In the genomic region with DNA sequence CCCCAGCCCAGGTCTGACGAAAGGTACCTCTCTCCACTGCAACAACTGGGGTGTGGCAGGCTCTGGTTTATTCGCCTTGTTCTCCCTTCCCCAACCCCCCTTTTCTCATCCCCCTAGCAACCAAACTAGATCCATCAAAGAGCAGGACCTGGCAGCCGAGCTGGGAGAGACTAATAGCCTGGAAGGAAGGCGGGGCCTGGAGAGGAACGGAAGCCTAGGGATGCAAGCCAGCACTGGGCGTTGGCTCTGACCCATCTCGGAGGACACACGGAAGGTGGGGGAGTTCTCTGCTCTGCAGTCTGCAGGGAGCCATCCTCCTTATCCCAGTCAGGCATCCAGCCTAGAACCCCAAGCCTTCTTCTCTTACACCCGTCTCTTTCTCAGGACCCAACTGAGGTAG, we compare ENCODE assay signal across 16 mouse cellular contexts. TPM values are rescaled to one million over a fixed set of nuclear protein-coding genes. Genes with fewer than 3 reads are reported as not detected.
DNase-seq lines count a peak whose midpoint lies in the region; ATAC-seq and TF ChIP-seq lines count a peak whose summit lies in the region.
"Had no signal": no experiment of that assay in that cellular context is flagged by ENCODE, and none has a peak within 500 bp of the region (broad histone marks: within the 10 kb centered on the region; RNA-seq: fewer than 3 reads in every experiment).

No protein-coding gene starts in this region.

- 0 out of 2 replicates have a peak overlapping the region, but pooled peaks have one; percentile 32 for H3K9ac ChIP-seq in embryonic facial prominence, embryonic 13.5 days
- no peak overlapping the region for H3K9ac ChIP-seq in liver, postnatal 0 days (replicated peaks)
- H3K9ac ChIP-seq in intestine, embryonic 16.5 days (ENCODE audit: low read depth, low read length), result no peak overlapping the region
- H3K9ac ChIP-seq: heart, embryonic 15.5 days; liver, embryonic 12.5 days had no signal

- H3K27me3 ChIP-seq in embryonic facial prominence, embryonic 13.5 days, result peaks cover 70% of the 10 kb centered on the region
- peaks cover 83% of the 10 kb centered on the region for H3K27me3 ChIP-seq in embryonic facial prominence, embryonic 10.5 days (replicated peaks; ENCODE audit: low read depth, poor library complexity, severe bottlenecking)
- H3K27me3 ChIP-seq in liver, postnatal 0 days (ENCODE audit: insufficient read depth, low read length), result peaks cover 58% of the 10 kb centered on the region
- H3K27me3 ChIP-seq in intestine, embryonic 16.5 days (replicated peaks; ENCODE audit: control insufficient read depth, insufficient read depth, low read length), result peaks cover 58% of the 10 kb centered on the region

- DNase-seq in embryonic facial prominence, embryonic 10.5 days (ENCODE audit: low spot score), result no peak
- peak; percentile 15 for DNase-seq in liver, postnatal 0 days
- no peak for DNase-seq in liver
- DNase-seq in NIH3T3 (ENCODE audit: low read depth), result peak; percentile 66
- no peak for DNase-seq in frontal cortex, postnatal 14 days (ENCODE audit: low spot score in 2 of 2)
- DNase-seq in ovary, postnatal 36 days (ENCODE audit: low spot score), result no peak
- DNase-seq: adrenal gland, adult 2 months; cerebellum, adult 11 months; gastrocnemius, postnatal 25 days; kidney, adult 2 months had no signal

- peaks cover 32% of the 10 kb centered on the region for H3K4me1 ChIP-seq in embryonic facial prominence, embryonic 13.5 days
- H3K4me1 ChIP-seq in embryonic facial prominence, embryonic 10.5 days, result peaks cover 42% of the 10 kb centered on the region
- peaks cover 9% of the 10 kb centered on the region for H3K4me1 ChIP-seq in liver, postnatal 0 days (ENCODE audit: insufficient read depth)
- H3K4me1 ChIP-seq in intestine, embryonic 16.5 days (ENCODE audit: control insufficient read depth, insufficient read depth, low read length), result peaks cover 17% of the 10 kb centered on the region

- no peaks in the 10 kb centered on the region for H3K36me3 ChIP-seq in embryonic facial prominence, embryonic 13.5 days
- no peaks in the 10 kb centered on the region for H3K36me3 ChIP-seq in embryonic facial prominence, embryonic 10.5 days (replicated peaks)
- no peaks in the 10 kb centered on the region for H3K36me3 ChIP-seq in liver, postnatal 0 days (replicated peaks; ENCODE audit: insufficient read depth, low read length)
- no peaks in the 10 kb centered on the region for H3K36me3 ChIP-seq in intestine, embryonic 16.5 days (ENCODE audit: control insufficient read depth, insufficient read depth, low read length)
- H3K36me3 ChIP-seq: heart, embryonic 15.5 days; liver, embryonic 12.5 days; midbrain, embryonic 10.5 days had no signal

- no peaks in the 10 kb centered on the region for H3K9me3 ChIP-seq in embryonic facial prominence, embryonic 13.5 days
- no peaks in the 10 kb centered on the region for H3K9me3 ChIP-seq in embryonic facial prominence, embryonic 10.5 days
- no peaks in the 10 kb centered on the region for H3K9me3 ChIP-seq in liver, postnatal 0 days (ENCODE audit: low read length)
- no peaks in the 10 kb centered on the region for H3K9me3 ChIP-seq in intestine, embryonic 16.5 days (ENCODE audit: control insufficient read depth, low read length)
- H3K9me3 ChIP-seq: heart, embryonic 15.5 days; liver, embryonic 12.5 days; midbrain, embryonic 10.5 days had no signal

- no peak overlapping the region for H3K4me3 ChIP-seq in embryonic facial prominence, embryonic 13.5 days
- no peak overlapping the region for H3K4me3 ChIP-seq in embryonic facial prominence, embryonic 10.5 days
- H3K4me3 ChIP-seq in liver, postnatal 0 days (ENCODE audit: low read depth, low read length), result no peak overlapping the region
- no peak overlapping the region for H3K4me3 ChIP-seq in intestine, embryonic 16.5 days (ENCODE audit: low read length)
- H3K4me3 ChIP-seq: heart, embryonic 15.5 days; liver, embryonic 12.5 days; midbrain, embryonic 10.5 days had no signal

- H3K27ac ChIP-seq in embryonic facial prominence, embryonic 13.5 days, result no peak overlapping the region
- H3K27ac ChIP-seq in embryonic facial prominence, embryonic 10.5 days (replicated peaks), result no peak overlapping the region
- no peak overlapping the region for H3K27ac ChIP-seq in liver, postnatal 0 days (ENCODE audit: low read depth)
- no peak overlapping the region for H3K27ac ChIP-seq in intestine, embryonic 16.5 days (ENCODE audit: low read length)
- H3K27ac ChIP-seq: heart, embryonic 15.5 days; liver, embryonic 12.5 days; midbrain, embryonic 10.5 days had no signal

- TF ChIP-seq EP300 in liver, postnatal 0 days (IDR thresholded peaks at IDR 0.05; ENCODE audit: low read depth), result no peak

- TF ChIP-seq CTCF in liver, postnatal 0 days (IDR thresholded peaks at IDR 0.05; ENCODE audit: low read depth), result no peak

- 9% methylated on average over 9 of the region's 9 CpGs for WGBS in embryonic facial prominence, embryonic 13.5 days
- WGBS in embryonic facial prominence, embryonic 10.5 days, result 10% methylated on average over 9 of the region's 9 CpGs
- WGBS in liver, postnatal 0 days (ENCODE audit: insufficient replicate concordance), result 36% methylated on average over 9 of the region's 9 CpGs
- WGBS in intestine, embryonic 16.5 days, result 11% methylated on average over 9 of the region's 9 CpGs

- H3K4me2 ChIP-seq in embryonic facial prominence, embryonic 13.5 days, result no peak overlapping the region
- H3K4me2 ChIP-seq in liver, postnatal 0 days (ENCODE audit: low read depth, low read length), result no peak overlapping the region
- H3K4me2 ChIP-seq in intestine, embryonic 16.5 days (ENCODE audit: low read depth, low read length), result no peak overlapping the region
- H3K4me2 ChIP-seq: heart, embryonic 15.5 days; liver, embryonic 12.5 days had no signal

- ATAC-seq in embryonic facial prominence, embryonic 13.5 days (ENCODE audit: insufficient number of reproducible peaks, insufficient read depth, low FRiP score, low TSS enrichment, low read depth), result no peak
- ATAC-seq in liver, postnatal 0 days, result no peak
- ATAC-seq in intestine, embryonic 16.5 days, result 0 out of 2 replicates have a peak, but pooled peaks have one; percentile 44
- ATAC-seq: liver, embryonic 12.5 days had no signal

RNA-seq across cellular contexts. Expression of gene Prph, which starts 1.6 kb away (rescaled TPM):
- polyA plus RNA-seq in embryonic facial prominence, embryonic 13.5 days (2015; fragmentation: Nextera tagmentation; extraction: Ambion mirVana), result 1.8 and 7.1 TPM in 2 replicates
- 3.7 and 6.3 TPM in 2 replicates for polyA plus RNA-seq in embryonic facial prominence, embryonic 10.5 days (2016; fragmentation: Nextera tagmentation; extraction: Ambion mirVana)
- 0.53 and 0.85 TPM in 2 replicates for polyA plus RNA-seq in liver, postnatal 0 days (2015; fragmentation: Nextera tagmentation; extraction: Ambion mirVana)
- polyA plus RNA-seq in intestine, embryonic 16.5 days (2015; fragmentation: Nextera tagmentation; extraction: Ambion mirVana), result 35.0 and 38.4 TPM in 2 replicates

RNA-seq across cellular contexts. Expression of gene Troap, which starts 21.0 kb away (rescaled TPM):
- polyA plus RNA-seq in embryonic facial prominence, embryonic 13.5 days (2015; fragmentation: Nextera tagmentation; extraction: Ambion mirVana), result 30.9 and 41.1 TPM in 2 replicates
- polyA plus RNA-seq in embryonic facial prominence, embryonic 10.5 days (2016; fragmentation: Nextera tagmentation; extraction: Ambion mirVana), result 49.8 and 53.1 TPM in 2 replicates
- 5.6 and 6.7 TPM in 2 replicates for polyA plus RNA-seq in liver, postnatal 0 days (2015; fragmentation: Nextera tagmentation; extraction: Ambion mirVana)
- polyA plus RNA-seq in intestine, embryonic 16.5 days (2015; fragmentation: Nextera tagmentation; extraction: Ambion mirVana), result 20.2 and 25.4 TPM in 2 replicates

RNA-seq across cellular contexts. Expression of gene Tuba1c, which starts 23.7 kb away (rescaled TPM):
- 109 and 124 TPM in 2 replicates for polyA plus RNA-seq in embryonic facial prominence, embryonic 13.5 days (2015; fragmentation: Nextera tagmentation; extraction: Ambion mirVana)
- polyA plus RNA-seq in embryonic facial prominence, embryonic 10.5 days (2016; fragmentation: Nextera tagmentation; extraction: Ambion mirVana), result 141 and 144 TPM in 2 replicates
- 149 and 152 TPM in 2 replicates for polyA plus RNA-seq in liver, postnatal 0 days (2015; fragmentation: Nextera tagmentation; extraction: Ambion mirVana)
- 295 and 311 TPM in 2 replicates for polyA plus RNA-seq in intestine, embryonic 16.5 days (2015; fragmentation: Nextera tagmentation; extraction: Ambion mirVana)

RNA-seq across cellular contexts. Expression of gene C1ql4, which starts 34.2 kb away (rescaled TPM):
- polyA plus RNA-seq in embryonic facial prominence, embryonic 13.5 days (2015; fragmentation: Nextera tagmentation; extraction: Ambion mirVana), result 0.22 TPM in 1 of 2 replicates, not detected in the other
- polyA plus RNA-seq in embryonic facial prominence, embryonic 10.5 days (2016; fragmentation: Nextera tagmentation; extraction: Ambion mirVana), result 0.36 and 0.52 TPM in 2 replicates
- polyA plus RNA-seq in liver, postnatal 0 days (2015; fragmentation: Nextera tagmentation; extraction: Ambion mirVana), result 0.12 TPM in 1 of 2 replicates, not detected in the other
- polyA plus RNA-seq in intestine, embryonic 16.5 days (2015; fragmentation: Nextera tagmentation; extraction: Ambion mirVana), result 0.09 and 0.17 TPM in 2 replicates
- polyA plus RNA-seq: adrenal gland, adult 2 months; spleen, adult 2 months had no signal

RNA-seq across cellular contexts. Expression of gene Dnajc22, which starts 39.6 kb away (rescaled TPM):
- polyA plus RNA-seq in embryonic facial prominence, embryonic 13.5 days (2015; fragmentation: Nextera tagmentation; extraction: Ambion mirVana), result 0.44 and 0.52 TPM in 2 replicates
- 1.1 and 1.6 TPM in 2 replicates for polyA plus RNA-seq in embryonic facial prominence, embryonic 10.5 days (2016; fragmentation: Nextera tagmentation; extraction: Ambion mirVana)
- 28.2 and 29.6 TPM in 2 replicates for polyA plus RNA-seq in liver, postnatal 0 days (2015; fragmentation: Nextera tagmentation; extraction: Ambion mirVana)
- polyA plus RNA-seq in intestine, embryonic 16.5 days (2015; fragmentation: Nextera tagmentation; extraction: Ambion mirVana), result 45.0 and 45.4 TPM in 2 replicates

Comparison
In these comparisons a context has a peak if more than half of its experiments do, and no peak if none do; other contexts are left out.
1. DNase-seq: peak in liver, postnatal 0 days (single experiment) and NIH3T3 (single experiment); none in embryonic facial prominence, embryonic 10.5 days (single experiment), liver (single experiment), frontal cortex, postnatal 14 days (0 of 2) and ovary, postnatal 36 days (single experiment).